In genomic region chr12:72086166-72086825, GRCm38 (mm10) we compare ENCODE assay signal across 8 mouse cellular contexts. TPM values are rescaled to one million over a fixed set of nuclear protein-coding genes. Genes with fewer than 3 reads are reported as not detected.
DNase-seq lines count a peak whose midpoint lies in the region; ATAC-seq and TF ChIP-seq lines count a peak whose summit lies in the region.
"Had no signal": no experiment of that assay in that cellular context is flagged by ENCODE, and none has a peak within 500 bp of the region (broad histone marks: within the 10 kb centered on the region; RNA-seq: fewer than 3 reads in every experiment).

No protein-coding gene starts in this region.

- peak overlapping the region; percentile 64 for H3K4me3 ChIP-seq in lung, embryonic 14.5 days (ENCODE audit: low read depth, low read length)
- H3K4me3 ChIP-seq in embryonic facial prominence, embryonic 11.5 days (ENCODE audit: low read depth, low read length) = peak overlapping the region; percentile 52
- peak overlapping the region; percentile 73 for H3K4me3 ChIP-seq in hindbrain, embryonic 10.5 days
- H3K4me3 ChIP-seq in macrophage (ENCODE audit: inconsistent target) = peak overlapping the region; percentile 73

- H3K4me1 ChIP-seq in lung, embryonic 14.5 days (ENCODE audit: insufficient read depth) = peaks cover 5% of the 10 kb centered on the region
- H3K4me1 ChIP-seq in embryonic facial prominence, embryonic 11.5 days (ENCODE audit: control insufficient read depth, insufficient read depth, low read length) = no peaks in the 10 kb centered on the region
- peaks cover 37% of the 10 kb centered on the region for H3K4me1 ChIP-seq in hindbrain, embryonic 10.5 days (replicated peaks)

- no peaks in the 10 kb centered on the region for H3K9me3 ChIP-seq in lung, embryonic 14.5 days (ENCODE audit: low read depth, low read length)
- H3K9me3 ChIP-seq in embryonic facial prominence, embryonic 11.5 days (replicated peaks; ENCODE audit: control insufficient read depth, low read length) = no peaks in the 10 kb centered on the region
- H3K9me3 ChIP-seq in hindbrain, embryonic 10.5 days = no peaks in the 10 kb centered on the region

- no peak for TF ChIP-seq CTCF in lung, embryonic 14.5 days (IDR thresholded peaks at IDR 0.05; ENCODE audit: low read depth)

- WGBS in lung, embryonic 14.5 days = 1% methylated on average over 18 of the region's 18 CpGs
- 2% methylated on average over 18 of the region's 18 CpGs for WGBS in embryonic facial prominence, embryonic 11.5 days
- WGBS in hindbrain, embryonic 10.5 days = 3% methylated on average over 18 of the region's 18 CpGs
- 3% methylated on average over 18 of the region's 18 CpGs for WGBS in macrophage (ENCODE audit: missing documents)

- no peak for ATAC-seq in lung, embryonic 14.5 days (ENCODE audit: insufficient read depth)
- no peak for ATAC-seq in embryonic facial prominence, embryonic 11.5 days (replicated peaks; ENCODE audit: insufficient number of reproducible peaks, low FRiP score, low TSS enrichment, low read depth)

- peaks cover 11% of the 10 kb centered on the region; the same call in 1 of the 2 replicates for H3K36me3 ChIP-seq in lung, embryonic 14.5 days (ENCODE audit: insufficient read depth)
- no peaks in the 10 kb centered on the region for H3K36me3 ChIP-seq in embryonic facial prominence, embryonic 11.5 days (replicated peaks; ENCODE audit: control insufficient read depth, insufficient read depth, low read depth, low read length)
- peaks cover 18% of the 10 kb centered on the region for H3K36me3 ChIP-seq in hindbrain, embryonic 10.5 days
- peaks cover 13% of the 10 kb centered on the region; the same call in 1 of the 2 replicates for H3K36me3 ChIP-seq in macrophage (ENCODE audit: inconsistent target)

- H3K4me2 ChIP-seq in lung, embryonic 14.5 days = peak overlapping the region; percentile 75
- H3K4me2 ChIP-seq in embryonic facial prominence, embryonic 11.5 days (ENCODE audit: low read depth, low read length) = peak overlapping the region; percentile 40

- peak overlapping the region; percentile 95 for H3K27ac ChIP-seq in lung, embryonic 14.5 days (ENCODE audit: low read depth)
- peak overlapping the region; percentile 91 for H3K27ac ChIP-seq in embryonic facial prominence, embryonic 11.5 days (replicated peaks; ENCODE audit: low read depth, low read length)
- peak overlapping the region; percentile 97 for H3K27ac ChIP-seq in hindbrain, embryonic 10.5 days
- H3K27ac ChIP-seq in macrophage = peak overlapping the region; percentile 83

- no peak for DNase-seq in lung, embryonic 14.5 days
- no peak for DNase-seq in lung, postnatal 25 days (ENCODE audit: low spot score)
- no peak for DNase-seq in embryonic facial prominence, embryonic 11.5 days (ENCODE audit: low spot score)
- no peak for DNase-seq in hindbrain, embryonic 10.5 days (ENCODE audit: low spot score)
- DNase-seq in ovary, postnatal 36 days (ENCODE audit: low spot score) = no peak
- DNase-seq in gastrocnemius, adult 8-10 months (ENCODE audit: low spot score in 2 of 2) = no peak

- peak overlapping the region; percentile 74 for H3K9ac ChIP-seq in lung, embryonic 14.5 days
- H3K9ac ChIP-seq in embryonic facial prominence, embryonic 11.5 days (replicated peaks; ENCODE audit: low read length) = peak overlapping the region; percentile 74

- H3K79me2 ChIP-seq in macrophage (ENCODE audit: inconsistent target) = peaks cover 12% of the 10 kb centered on the region; the same call in 1 of the 2 replicates

- no peaks in the 10 kb centered on the region for H3K27me3 ChIP-seq in lung, embryonic 14.5 days (ENCODE audit: insufficient read depth, low read length)
- H3K27me3 ChIP-seq in embryonic facial prominence, embryonic 11.5 days (ENCODE audit: control insufficient read depth, insufficient read depth, low read length) = no peaks in the 10 kb centered on the region
- H3K27me3 ChIP-seq in hindbrain, embryonic 10.5 days (ENCODE audit: insufficient read depth, poor library complexity, severe bottlenecking) = no peaks in the 10 kb centered on the region

RNA-seq across cellular contexts. Expression of gene Jkamp, which starts 0.9 kb away (rescaled TPM):
- polyA plus RNA-seq in lung, embryonic 14.5 days (2014; fragmentation: Nextera tagmentation; extraction: Ambion mirVana) = 54.9 and 56.8 TPM in 2 replicates
- polyA plus RNA-seq in embryonic facial prominence, embryonic 11.5 days (2014; fragmentation: Nextera tagmentation; extraction: Ambion mirVana) = 48.2 and 60.7 TPM in 2 replicates
- 85.1 and 95.7 TPM in 2 replicates for polyA plus RNA-seq in hindbrain, embryonic 10.5 days (2016; fragmentation: Nextera tagmentation; extraction: Ambion mirVana)
- total RNA-seq in macrophage (2018; cell fraction: chromatin; rRNA removed) = 10 to 100 TPM in 18 of 26 experiments, 1 to 10 TPM in 8; 3.6 to 33.1 (median 13.1) TPM
- total RNA-seq in macrophage (2018; cell fraction: cytosol; rRNA removed) = 10 to 100 TPM; 18.0 to 28.7 (median 23.2) TPM
- total RNA-seq in macrophage (2018; cell fraction: nucleus; rRNA removed) = 10 to 100 TPM in 20 of 26 experiments, 1 to 10 TPM in 6; 7.6 to 36.2 (median 14.9) TPM
- polyA plus RNA-seq in macrophage (2018) = 22.8 to 29.2 TPM (median 23.4 TPM) in 3 replicates
- 10 to 100 TPM in 2 of 4 experiments, 1 to 10 TPM in 2; 8.5 to 12.7 (median 10.2) TPM for total RNA-seq in gastrocnemius, adult 8-10 months (2022)

RNA-seq across cellular contexts. Expression of gene L3hypdh, which starts 1.1 kb away (rescaled TPM):
- polyA plus RNA-seq in lung, embryonic 14.5 days (2014; fragmentation: Nextera tagmentation; extraction: Ambion mirVana) = 25.0 and 25.2 TPM in 2 replicates
- polyA plus RNA-seq in embryonic facial prominence, embryonic 11.5 days (2014; fragmentation: Nextera tagmentation; extraction: Ambion mirVana) = 10.9 and 14.0 TPM in 2 replicates
- polyA plus RNA-seq in hindbrain, embryonic 10.5 days (2016; fragmentation: Nextera tagmentation; extraction: Ambion mirVana) = 9.2 and 9.9 TPM in 2 replicates
- 1 to 10 TPM in 1 of 26 experiments, under 1 TPM in 1, not detected in 24; 0.33 to 1.7 TPM for total RNA-seq in macrophage (2018; cell fraction: chromatin; rRNA removed)
- total RNA-seq in macrophage (2018; cell fraction: cytosol; rRNA removed) = under 1 TPM in 22 of 26 experiments, not detected in 4; 0.05 to 0.31 (median 0.12) TPM
- 1 to 10 TPM in 1 of 26 experiments, under 1 TPM in 2, not detected in 23; 0.46 to 1.2 (median 0.56) TPM for total RNA-seq in macrophage (2018; cell fraction: nucleus; rRNA removed)
- 0.11 to 0.27 TPM (median 0.19 TPM) in 3 replicates for polyA plus RNA-seq in macrophage (2018)
- 1 to 10 TPM in 3 of 4 experiments, under 1 TPM in 1; 0.48 to 1.7 (median 1.1) TPM for total RNA-seq in gastrocnemius, adult 8-10 months (2022)

RNA-seq across cellular contexts. Expression of gene Gpr135, which starts 15.4 kb away (rescaled TPM):
- 0.68 and 0.88 TPM in 2 replicates for polyA plus RNA-seq in lung, embryonic 14.5 days (2014; fragmentation: Nextera tagmentation; extraction: Ambion mirVana)
- 0.29 and 0.55 TPM in 2 replicates for polyA plus RNA-seq in embryonic facial prominence, embryonic 11.5 days (2014; fragmentation: Nextera tagmentation; extraction: Ambion mirVana)
- polyA plus RNA-seq in hindbrain, embryonic 10.5 days (2016; fragmentation: Nextera tagmentation; extraction: Ambion mirVana) = 0.56 and 0.69 TPM in 2 replicates
- not detected for total RNA-seq in macrophage (2018; cell fraction: chromatin; rRNA removed)
- not detected for total RNA-seq in macrophage (2018; cell fraction: cytosol; rRNA removed)
- not detected for total RNA-seq in macrophage (2018; cell fraction: nucleus; rRNA removed)
- not detected in 3 replicates for polyA plus RNA-seq in macrophage (2018)
- total RNA-seq in gastrocnemius, adult 8-10 months (2022) = under 1 TPM; 0.07 to 0.19 (median 0.11) TPM
- total RNA-seq: common myeloid progenitor, adult 5-6 weeks had no signal
